Mouse (Mus musculus) intestine, embryonic 15.5 days (tissue): ENCODE data around the gene Klf5. TPM values are rescaled to one million over a fixed set of nuclear protein-coding genes. Genes with fewer than 3 reads are reported as not detected.
A peak's percentile ranks its signal among the peaks of the same experiment; 100 is the strongest.

ENCODE experiments used
- ATAC-seq: fragments of 200-750 bp; cut with Nextera tagmentation; 2 replicates; pipeline ENCODE4 v1.8.0; 2017; ENCODE audit warnings: moderate TSS enrichment, moderate library complexity
- H3K27ac ChIP-seq: fragments of 300-500 bp; sonication (generic); 2 replicates; pipeline ENCODE4 v1.5.1; 2015; ENCODE audit warnings: mild to moderate bottlenecking, inconsistent platforms
- H3K27me3 ChIP-seq: fragments of 300-500 bp; sonication (generic); replicated peaks from 2 replicates; pipeline ENCODE4 v1.6.1; 2015; ENCODE audit warnings: inconsistent platforms
- H3K36me3 ChIP-seq: fragments of 300-500 bp; sonication (generic); 2 replicates; pipeline ENCODE4 v1.6.1; 2015; ENCODE audit warnings: inconsistent platforms
- H3K4me1 ChIP-seq: fragments of 300-500 bp; sonication (generic); replicated peaks from 2 replicates; pipeline ENCODE4 v1.6.1; 2015; ENCODE audit warnings: inconsistent platforms
- H3K4me2 ChIP-seq: fragments of 300-500 bp; sonication (generic); replicated peaks from 2 replicates; pipeline ENCODE4 v1.6.1; 2015; ENCODE audit warnings: mild to moderate bottlenecking, inconsistent platforms
- H3K4me3 ChIP-seq: fragments of 300-500 bp; sonication (generic); replicated peaks from 2 replicates; pipeline ENCODE4 v1.5.1; 2015; ENCODE audit warnings: inconsistent platforms
- H3K9ac ChIP-seq: fragments of 300-500 bp; sonication (generic); 2 replicates; pipeline ENCODE4 v1.6.1; 2015; ENCODE audit warnings: inconsistent platforms
- H3K9me3 ChIP-seq: fragments of 300-500 bp; sonication (generic); 2 replicates; pipeline ENCODE4 v1.6.1; 2016; ENCODE audit warnings: inconsistent platforms
- WGBS: fragments of 180-500 bp; shearing (Covaris S2); methylation state at CpG from one replicate; pipeline ENCODE4 v1.1.7; 2015; 5-methylcytosine and 5-hydroxymethylcytosine counted together
- polyA plus RNA-seq: library from polyadenylated mRNA; unstranded; fragments of >200 nt; fragmentation: Nextera tagmentation; extraction: Ambion mirVana; gene quantifications from 2 replicates; pipeline ENCODE4 v1.2.1, GENCODE M21; 2015

Klf5 gene
- polyA plus RNA-seq, 1 experiment from 2014 or later, result 112 TPM

- Histone ChIP-seq H3K4me3 (no peak overlapping the region), H3K27me3 (no peaks in the 10 kb centered on the region), H3K4me2 (no peak overlapping the region), H3K27ac (no peak overlapping the region), H3K36me3 (0 out of 2 replicates have a peak, but pooled peaks cover 3% of the 10 kb centered on the region), H3K4me1 (no peaks in the 10 kb centered on the region), H3K9me3 (no peaks in the 10 kb centered on the region), H3K9ac (no peak overlapping the region)
- peak; percentile 30; the same call in 1 of the 2 replicates for ATAC-seq
- 89% methylated on average over 4 of the region's 4 CpGs for WGBS
These were observed 17.8 kb downstream of the Klf5 start for GRCm38 (mm10) chr14:99316275-99316674.

- no peaks in the 10 kb centered on the region for H3K4me1 ChIP-seq
- H3K4me3 ChIP-seq, result no peak overlapping the region
- no peak for ATAC-seq
- no peak overlapping the region for H3K9ac ChIP-seq
- WGBS, result 80% methylated on average over 5 of the region's 5 CpGs
- no peak overlapping the region for H3K4me2 ChIP-seq
- no peak overlapping the region for H3K27ac ChIP-seq
- H3K9me3 ChIP-seq, result no peaks in the 10 kb centered on the region
- H3K27me3 ChIP-seq, result no peaks in the 10 kb centered on the region
- no peaks in the 10 kb centered on the region for H3K36me3 ChIP-seq
These were observed 22.2 kb downstream of the Klf5 start for GRCm38 (mm10) chr14:99320736-99321135.

GRCm38 (mm10) chr14:99323376-99323775 lies 24.9 kb downstream of the Klf5 start:
- H3K4me1 ChIP-seq, result no peaks in the 10 kb centered on the region
- no peak overlapping the region for H3K9ac ChIP-seq
- 90% methylated on average over 10 of the region's 10 CpGs for WGBS
- no peak overlapping the region for H3K4me3 ChIP-seq
- H3K4me2 ChIP-seq, result no peak overlapping the region
- no peaks in the 10 kb centered on the region for H3K9me3 ChIP-seq
- H3K36me3 ChIP-seq, result no peaks in the 10 kb centered on the region
- ATAC-seq, result no peak
- no peaks in the 10 kb centered on the region for H3K27me3 ChIP-seq
- H3K27ac ChIP-seq, result no peak overlapping the region

DNA sequence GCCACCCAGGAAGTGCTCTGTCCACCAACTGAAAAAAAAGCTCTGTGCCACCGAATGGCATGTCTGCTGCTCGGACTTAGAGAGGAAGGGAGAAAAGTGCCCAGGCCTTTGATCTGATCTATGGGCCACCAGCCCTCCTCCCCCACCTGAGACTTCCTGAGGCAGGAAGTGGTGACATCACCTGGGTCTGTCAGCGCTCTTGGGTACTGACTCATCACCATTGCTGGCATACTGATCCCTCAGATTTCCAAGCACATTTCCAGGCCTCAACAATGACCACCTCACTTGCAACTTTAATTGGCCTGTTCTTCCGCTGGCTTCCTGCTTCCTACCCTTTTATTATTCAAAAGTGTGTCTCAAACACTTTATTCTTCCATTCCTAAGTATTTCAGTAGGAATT lies 26.0 kb downstream of the Klf5 start:
- Histone ChIP-seq H3K4me3 (no peak overlapping the region), H3K9me3 (no peaks in the 10 kb centered on the region), H3K4me1 (no peaks in the 10 kb centered on the region), H3K27me3 (no peaks in the 10 kb centered on the region), H3K9ac (no peak overlapping the region), H3K27ac (no peak overlapping the region), H3K36me3 (no peaks in the 10 kb centered on the region), H3K4me2 (no peak overlapping the region)
- 80% methylated on average over 4 of the region's 4 CpGs for WGBS
- no peak for ATAC-seq

DNA sequence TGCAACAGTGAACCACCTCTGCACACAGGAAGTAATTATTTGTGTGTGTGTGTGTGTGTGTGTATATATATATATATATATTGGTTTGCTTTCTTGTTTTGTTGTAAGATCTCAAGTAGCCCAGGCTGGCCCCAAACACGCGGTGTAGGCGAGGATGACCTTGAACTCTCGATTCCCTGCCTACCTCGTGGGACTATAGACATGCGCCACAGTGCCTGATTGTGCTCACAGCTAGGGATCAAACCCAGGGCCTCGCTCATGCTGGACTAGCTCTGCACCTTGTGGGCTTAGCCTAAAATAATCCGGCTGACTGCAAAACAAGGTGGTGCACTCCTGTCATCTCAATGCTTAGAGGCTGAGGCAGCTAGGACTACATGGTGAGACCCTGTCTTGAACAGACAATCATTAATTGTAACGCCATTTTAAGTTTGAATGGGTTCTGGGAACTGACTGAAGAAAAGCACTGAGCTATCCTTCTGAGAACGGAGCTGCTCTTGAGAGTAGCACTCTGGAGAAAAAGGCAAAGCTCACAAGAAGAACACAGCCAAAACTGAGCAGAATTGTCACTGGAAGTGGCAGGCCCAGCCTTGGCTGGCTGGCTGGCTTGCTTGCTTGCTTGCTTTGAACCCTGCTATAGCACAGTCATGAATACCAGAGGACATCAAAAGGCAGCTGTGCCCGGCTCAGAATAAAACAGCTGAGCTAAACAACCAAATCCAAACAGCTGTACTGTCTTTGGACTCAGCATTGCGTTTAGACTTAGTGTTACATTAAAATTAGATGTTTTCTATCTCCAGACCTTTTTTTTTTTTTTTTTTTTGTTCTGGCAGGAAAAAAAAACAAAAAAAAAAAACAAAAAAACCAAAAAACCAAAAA lies 27.3 kb downstream of the Klf5 start:
- H3K9me3 ChIP-seq, result no peaks in the 10 kb centered on the region
- ATAC-seq, result no peak
- H3K4me3 ChIP-seq, result no peak overlapping the region
- H3K27me3 ChIP-seq, result no peaks in the 10 kb centered on the region
- no peaks in the 10 kb centered on the region for H3K36me3 ChIP-seq
- no peak overlapping the region for H3K27ac ChIP-seq
- no peak overlapping the region for H3K4me2 ChIP-seq
- H3K4me1 ChIP-seq, result no peaks in the 10 kb centered on the region
- H3K9ac ChIP-seq, result no peak overlapping the region
- WGBS, result 84% methylated on average over 12 of the region's 12 CpGs

DNA sequence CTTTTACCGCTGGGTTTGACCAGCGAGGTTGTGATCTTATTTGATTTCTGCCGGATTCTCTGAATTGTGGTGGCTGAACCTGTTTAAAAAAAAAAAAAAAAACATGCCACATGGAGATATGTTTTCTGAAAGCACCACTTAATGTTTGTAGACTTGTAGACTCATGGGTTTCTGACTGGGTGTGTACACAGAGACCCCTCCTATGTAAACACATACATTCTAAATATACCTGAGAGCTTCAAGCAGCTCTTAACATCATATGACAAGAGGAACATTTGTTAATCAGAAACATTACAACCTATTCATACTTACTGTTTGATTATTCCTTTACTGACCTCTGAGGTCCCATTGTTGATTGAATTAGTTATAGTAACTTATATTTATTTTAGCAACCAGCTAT lies 38.1 kb downstream of the Klf5 start:
- no peak for ATAC-seq
- H3K9me3 ChIP-seq, result no peaks in the 10 kb centered on the region
- no peak overlapping the region for H3K27ac ChIP-seq
- no peak overlapping the region for H3K9ac ChIP-seq
- H3K36me3 ChIP-seq, result no peaks in the 10 kb centered on the region
- 56% methylated on average over 3 of the region's 3 CpGs for WGBS
- H3K4me2 ChIP-seq, result no peak overlapping the region
- H3K4me1 ChIP-seq, result no peaks in the 10 kb centered on the region; the same call in 1 of the 2 replicates
- H3K27me3 ChIP-seq, result no peaks in the 10 kb centered on the region
- no peak overlapping the region for H3K4me3 ChIP-seq

DNA sequence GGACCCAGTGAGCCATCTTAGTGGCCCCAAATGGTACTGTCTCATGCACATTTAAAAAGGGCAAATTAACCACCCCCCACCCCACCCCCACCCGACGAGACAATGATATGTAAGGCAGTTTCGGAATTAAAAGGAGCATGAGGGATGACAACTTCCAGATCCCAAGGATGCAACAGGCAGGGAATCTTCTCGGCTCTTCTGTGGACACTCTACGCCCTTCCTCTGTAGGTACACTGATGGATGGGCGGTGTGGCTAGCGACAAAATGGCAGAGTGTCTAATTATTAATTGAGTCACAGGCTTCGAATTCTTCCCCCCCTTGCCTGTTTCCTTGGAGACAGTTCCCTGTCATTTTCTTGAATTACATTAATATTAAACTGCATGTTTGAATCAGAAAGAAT lies 40.5 kb downstream of the Klf5 start:
- H3K4me3 ChIP-seq, result no peak overlapping the region
- H3K4me2 ChIP-seq, result no peak overlapping the region
- no peaks in the 10 kb centered on the region for H3K36me3 ChIP-seq
- WGBS, result 29% methylated on average over 8 of the region's 8 CpGs
- no peaks in the 10 kb centered on the region for H3K27me3 ChIP-seq
- no peak overlapping the region for H3K27ac ChIP-seq
- H3K9me3 ChIP-seq, result no peaks in the 10 kb centered on the region
- H3K9ac ChIP-seq, result no peak overlapping the region
- no peaks in the 10 kb centered on the region; the same call in 1 of the 2 replicates for H3K4me1 ChIP-seq
- no peak for ATAC-seq

DNA sequence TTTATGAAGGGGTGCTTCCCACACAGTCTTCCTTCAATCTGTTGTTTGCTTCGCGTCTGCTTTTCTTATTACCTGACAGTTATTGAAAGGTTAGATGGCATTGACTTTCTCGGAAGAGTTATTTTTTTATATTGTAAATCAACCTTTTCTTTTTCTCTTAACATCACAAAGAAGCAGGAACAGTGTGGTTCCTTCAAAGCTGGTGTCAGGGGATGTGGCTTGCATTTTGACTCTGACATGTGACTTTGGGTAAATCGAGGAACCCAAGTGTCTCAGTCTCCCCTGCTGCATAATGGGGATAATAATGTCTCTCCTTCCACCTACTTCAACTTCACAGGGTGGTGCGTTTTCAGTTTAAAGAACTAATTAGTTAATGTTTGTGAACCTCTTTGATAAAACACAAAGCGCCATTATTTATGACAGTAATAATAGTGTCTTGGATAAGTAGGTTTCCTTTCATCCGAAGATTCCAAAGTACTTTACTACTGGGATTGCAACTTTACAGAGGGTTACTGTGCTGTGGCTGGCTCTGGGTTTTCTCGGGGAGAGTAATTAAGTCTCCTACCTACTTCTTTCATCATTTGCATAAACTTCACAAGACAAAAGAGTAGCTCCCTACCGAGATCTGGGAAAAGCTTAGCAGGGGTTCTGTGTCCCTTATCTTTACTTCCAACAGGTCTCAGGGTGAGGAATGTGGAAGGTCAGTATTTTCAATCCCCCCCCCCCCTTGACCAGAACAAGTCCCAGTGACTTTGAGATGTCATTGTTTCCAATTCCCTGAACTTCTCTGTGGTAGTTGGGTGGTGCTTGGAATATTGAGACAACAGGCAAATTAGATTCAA lies 41.4 kb downstream of the Klf5 start:
- Histone ChIP-seq H3K27me3 (no peaks in the 10 kb centered on the region), H3K4me1 (no peaks in the 10 kb centered on the region; the same call in 1 of the 2 replicates), H3K9me3 (no peaks in the 10 kb centered on the region), H3K9ac (no peak overlapping the region), H3K4me3 (no peak overlapping the region), H3K27ac (no peak overlapping the region), H3K36me3 (no peaks in the 10 kb centered on the region), H3K4me2 (no peak overlapping the region)
- peak; percentile 61 for ATAC-seq
- WGBS, result 14% methylated on average over 9 of the region's 9 CpGs

GRCm38 (mm10) chr14:99340703-99341102 lies 42.2 kb downstream of the Klf5 start:
- H3K36me3 ChIP-seq, result no peaks in the 10 kb centered on the region
- ATAC-seq, result no peak
- H3K4me3 ChIP-seq, result no peak overlapping the region
- no peaks in the 10 kb centered on the region for H3K27me3 ChIP-seq
- H3K27ac ChIP-seq, result no peak overlapping the region
- H3K9ac ChIP-seq, result no peak overlapping the region
- no peaks in the 10 kb centered on the region for H3K9me3 ChIP-seq
- WGBS, result 92% methylated on average over 1 of the region's 1 CpGs
- H3K4me2 ChIP-seq, result no peak overlapping the region
- no peaks in the 10 kb centered on the region; the same call in 1 of the 2 replicates for H3K4me1 ChIP-seq

DNA sequence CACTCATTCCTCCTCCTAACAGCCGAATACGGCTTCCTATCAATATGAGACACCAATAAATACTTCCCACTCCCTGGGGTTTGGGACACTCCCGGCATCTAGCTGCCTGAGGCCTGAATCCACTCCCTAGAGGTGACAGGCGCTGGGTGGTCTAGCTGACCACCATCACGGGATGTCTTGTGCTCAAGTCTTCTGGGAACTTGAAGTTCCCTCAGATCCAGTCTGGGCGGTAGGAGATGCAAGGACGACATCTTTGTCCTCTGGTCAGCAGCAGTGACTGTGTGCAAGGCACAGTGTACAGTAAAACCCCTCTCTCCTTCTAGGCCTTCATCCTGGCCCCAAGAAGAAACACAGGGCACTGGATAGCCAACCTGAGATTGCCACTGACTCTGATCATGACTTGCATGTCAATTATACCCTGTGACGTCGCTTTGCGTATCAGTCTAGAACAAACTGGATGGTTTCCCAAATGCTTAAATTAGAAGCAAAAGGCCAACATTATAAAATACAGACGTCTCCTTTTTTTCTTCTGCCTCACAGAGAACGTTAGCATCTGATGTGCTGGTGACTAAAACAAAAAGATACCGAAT lies 49.8 kb downstream of the Klf5 start:
- whole genome bisulfite sequencing, result 64% methylated on average over 13 of the region's 13 CpGs
- ATAC-seq, result no peak
- Histone ChIP-seq H3K27me3 (no peaks in the 10 kb centered on the region), H3K4me2 (no peak overlapping the region), H3K9me3 (no peaks in the 10 kb centered on the region), H3K36me3 (no peaks in the 10 kb centered on the region), H3K4me3 (no peak overlapping the region), H3K9ac (no peak overlapping the region), H3K4me1 (no peaks in the 10 kb centered on the region), H3K27ac (no peak overlapping the region)

- ATAC-seq, result no peak
- no peak overlapping the region for H3K4me2 ChIP-seq
- no peaks in the 10 kb centered on the region for H3K9me3 ChIP-seq
- H3K9ac ChIP-seq, result no peak overlapping the region
- no peaks in the 10 kb centered on the region for H3K36me3 ChIP-seq
- WGBS, result 81% methylated on average over 6 of the region's 6 CpGs
- H3K4me3 ChIP-seq, result no peak overlapping the region
- H3K27ac ChIP-seq, result no peak overlapping the region
- no peaks in the 10 kb centered on the region for H3K27me3 ChIP-seq
- no peaks in the 10 kb centered on the region for H3K4me1 ChIP-seq
These were observed 51.1 kb downstream of the Klf5 start for GRCm38 (mm10) chr14:99349606-99350005.

DNA sequence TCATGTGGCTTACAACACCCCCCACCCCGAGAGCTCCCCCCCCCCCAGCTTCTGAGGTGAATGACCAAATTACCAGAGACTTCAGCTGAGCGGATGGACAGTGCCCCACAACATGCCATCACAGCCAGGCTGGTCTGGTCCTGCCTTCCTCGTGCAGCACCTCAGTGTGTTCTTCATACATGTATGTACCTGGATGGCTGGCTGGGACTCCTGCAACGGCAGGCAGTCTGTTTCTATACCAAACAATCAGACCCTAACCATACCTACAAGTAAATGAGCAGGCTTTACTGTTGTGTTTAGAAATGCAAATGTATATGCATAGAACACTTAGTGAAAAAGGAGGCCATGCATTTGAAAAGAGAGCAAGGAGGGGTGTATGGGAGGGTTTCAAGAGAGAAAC lies 54.5 kb downstream of the Klf5 start:
- no peak overlapping the region for H3K4me2 ChIP-seq
- WGBS, result 53% methylated on average over 4 of the region's 4 CpGs
- H3K9me3 ChIP-seq, result no peaks in the 10 kb centered on the region
- no peaks in the 10 kb centered on the region for H3K4me1 ChIP-seq
- no peaks in the 10 kb centered on the region for H3K27me3 ChIP-seq
- H3K27ac ChIP-seq, result no peak overlapping the region
- no peak overlapping the region for H3K9ac ChIP-seq
- H3K36me3 ChIP-seq, result no peaks in the 10 kb centered on the region
- ATAC-seq, result no peak
- no peak overlapping the region for H3K4me3 ChIP-seq
